Mouse (Mus musculus) spleen, postnatal 36 days (tissue): ENCODE measurements at regions not wholly inside any gene's neighbourhood (a gene's known extent, or its start where the extent isn't known, plus 50 kb on each side); places are given as distances from the start of the nearest gene placed in this dataset.

Experiments used
- DNase-seq, 2 experiments: peaks; one replicate each; pipeline ENCODE4 v3.0.0; 2022; ENCODE audit warnings: low spot score in 2 of 2, mixed read lengths in 1 of 2

GRCm38 (mm10) chr12:86830247-86830585, 54.4 kb downstream of the Irf2bpl start:
- no peak for DNase-seq

GRCm38 (mm10) chr12:86829581-86830246, 54.9 kb downstream of the Irf2bpl start:
- DNase-seq, result peak; percentile 58 to 66

- DNase-seq, result no peak
Observed at GRCm38 (mm10) chr12:86827241-86827606, 57.4 kb downstream of the Irf2bpl start.

- no peak for DNase-seq
Observed at GRCm38 (mm10) chr12:86826420-86827240, 58.0 kb downstream of the Irf2bpl start.

GRCm38 (mm10) chr12:86825584-86826419, 58.8 kb downstream of the Irf2bpl start:
- DNase-seq, result no peak

GRCm38 (mm10) chr12:86824860-86825583, 59.6 kb downstream of the Irf2bpl start:
- peak; percentile 76 to 88 for DNase-seq

GRCm38 (mm10) chr12:86823855-86824589, 60.6 kb downstream of the Irf2bpl start:
- peak; percentile 93 to 94 for DNase-seq

- DNase-seq, result no peak
Observed at GRCm38 (mm10) chr12:86823488-86823854, 61.1 kb downstream of the Irf2bpl start.

GRCm38 (mm10) chr12:86821183-86821582, 63.4 kb downstream of the Irf2bpl start:
- DNase-seq, result no peak

GRCm38 (mm10) chr12:86819568-86819967, 65.0 kb downstream of the Irf2bpl start:
- DNase-seq, result no peak

GRCm38 (mm10) chr12:86819163-86819562, 65.4 kb downstream of the Irf2bpl start:
- peak; percentile 71 to 74 for DNase-seq

GRCm38 (mm10) chr12:86818201-86818600, 66.4 kb downstream of the Irf2bpl start:
- no peak for DNase-seq

- DNase-seq, result no peak
Observed at GRCm38 (mm10) chr12:86816702-86817610, 67.6 kb downstream of the Irf2bpl start.

GRCm38 (mm10) chr12:86816171-86816701, 68.4 kb downstream of the Irf2bpl start:
- DNase-seq, result peak in 1 of 2 experiments; percentile 61

- DNase-seq, result no peak
Observed at GRCm38 (mm10) chr12:86814740-86815139, 69.9 kb downstream of the Irf2bpl start.
